Mouse (Mus musculus): ENCODE results near the gene Sdhc. TPM values are rescaled to one million over a fixed set of nuclear protein-coding genes. Genes with fewer than 3 reads are reported as not detected.

Sdhc gene
- polyA plus RNA-seq, 1 experiment from 2014 or later = 291 TPM

- no peak overlapping the region for H3K27ac ChIP-seq (replicated peaks; ENCODE audit: low read depth, low read length)
- H3K9me3 ChIP-seq (ENCODE audit: control insufficient read depth, low read length) = no peaks in the 10 kb centered on the region
- DNase-seq (ENCODE audit: low spot score) (peak; percentile 53), ATAC-seq (ENCODE audit: low read depth) (peak; percentile 2; the same call in 1 of the 2 replicates)
- no peaks in the 10 kb centered on the region for H3K27me3 ChIP-seq (replicated peaks; ENCODE audit: control insufficient read depth, insufficient read depth, low read length)
- H3K36me3 ChIP-seq (ENCODE audit: control insufficient read depth, insufficient read depth, low read length) = no peaks in the 10 kb centered on the region
- peaks cover 7% of the 10 kb centered on the region; the same call in 1 of the 2 replicates for H3K4me1 ChIP-seq (ENCODE audit: control insufficient read depth, insufficient read depth, low read length)
- H3K4me2 ChIP-seq (ENCODE audit: low read depth, low read length) = peak overlapping the region; percentile 55
- 12% methylated on average over 10 of the region's 10 CpGs for WGBS
- peak overlapping the region; percentile 65 for H3K4me3 ChIP-seq (ENCODE audit: low read depth, low read length)
- H3K9ac ChIP-seq (ENCODE audit: low read depth, low read length) = no peak overlapping the region
Measured at GRCm38 (mm10) chr1:171103179-171103840, 47.1 kb downstream of the Sdhc start.

DNA sequence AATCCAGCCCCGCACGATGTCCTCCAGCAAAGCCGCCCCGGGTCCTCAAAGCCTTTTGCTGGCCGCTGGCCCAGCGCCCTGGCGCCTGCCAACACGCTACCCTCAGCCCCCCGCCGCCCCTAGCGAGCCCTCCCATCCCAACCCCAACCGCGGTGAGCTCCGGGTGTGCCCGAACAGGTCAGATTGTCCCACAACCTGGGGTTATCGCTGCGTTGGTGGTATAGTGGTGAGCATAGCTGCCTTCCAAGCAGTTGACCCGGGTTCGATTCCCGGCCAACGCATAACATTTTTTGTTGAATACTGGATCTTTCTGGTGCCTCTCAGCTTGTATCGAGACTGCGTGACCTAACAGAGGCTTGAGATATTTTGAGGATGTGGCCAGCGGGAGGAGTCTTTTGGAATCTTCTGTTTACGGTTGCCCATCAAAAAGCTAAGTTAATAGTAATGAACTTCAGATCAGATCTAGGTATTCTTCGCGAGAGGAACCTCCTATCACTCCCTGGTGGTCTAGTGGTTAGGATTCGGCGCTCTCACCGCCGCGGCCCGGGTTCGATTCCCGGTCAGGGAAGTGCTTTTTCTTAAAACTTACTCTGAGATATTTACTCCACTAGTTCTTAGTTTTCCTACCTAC is 47.7 kb downstream of the Sdhc start:
- peaks cover 7% of the 10 kb centered on the region; the same call in 1 of the 2 replicates for H3K4me1 ChIP-seq (ENCODE audit: control insufficient read depth, insufficient read depth, low read length)
- H3K36me3 ChIP-seq (ENCODE audit: control insufficient read depth, insufficient read depth, low read length) = no peaks in the 10 kb centered on the region
- DNase-seq (ENCODE audit: low spot score) (peak; percentile 93), ATAC-seq (ENCODE audit: low read depth) (peak; percentile 94)
- H3K9ac ChIP-seq (ENCODE audit: low read depth, low read length) = peak overlapping the region; percentile 61
- H3K9me3 ChIP-seq (ENCODE audit: control insufficient read depth, low read length) = no peaks in the 10 kb centered on the region
- peak overlapping the region; percentile 55 for H3K4me2 ChIP-seq (ENCODE audit: low read depth, low read length)
- H3K4me3 ChIP-seq (ENCODE audit: low read depth, low read length) = peak overlapping the region; percentile 65
- WGBS = under 1% methylated on average over 35 of the region's 35 CpGs
- peak overlapping the region; percentile 69; the same call in 1 of the 2 replicates for H3K27ac ChIP-seq (replicated peaks; ENCODE audit: low read depth, low read length)
- H3K27me3 ChIP-seq (replicated peaks; ENCODE audit: control insufficient read depth, insufficient read depth, low read length) = no peaks in the 10 kb centered on the region

DNA sequence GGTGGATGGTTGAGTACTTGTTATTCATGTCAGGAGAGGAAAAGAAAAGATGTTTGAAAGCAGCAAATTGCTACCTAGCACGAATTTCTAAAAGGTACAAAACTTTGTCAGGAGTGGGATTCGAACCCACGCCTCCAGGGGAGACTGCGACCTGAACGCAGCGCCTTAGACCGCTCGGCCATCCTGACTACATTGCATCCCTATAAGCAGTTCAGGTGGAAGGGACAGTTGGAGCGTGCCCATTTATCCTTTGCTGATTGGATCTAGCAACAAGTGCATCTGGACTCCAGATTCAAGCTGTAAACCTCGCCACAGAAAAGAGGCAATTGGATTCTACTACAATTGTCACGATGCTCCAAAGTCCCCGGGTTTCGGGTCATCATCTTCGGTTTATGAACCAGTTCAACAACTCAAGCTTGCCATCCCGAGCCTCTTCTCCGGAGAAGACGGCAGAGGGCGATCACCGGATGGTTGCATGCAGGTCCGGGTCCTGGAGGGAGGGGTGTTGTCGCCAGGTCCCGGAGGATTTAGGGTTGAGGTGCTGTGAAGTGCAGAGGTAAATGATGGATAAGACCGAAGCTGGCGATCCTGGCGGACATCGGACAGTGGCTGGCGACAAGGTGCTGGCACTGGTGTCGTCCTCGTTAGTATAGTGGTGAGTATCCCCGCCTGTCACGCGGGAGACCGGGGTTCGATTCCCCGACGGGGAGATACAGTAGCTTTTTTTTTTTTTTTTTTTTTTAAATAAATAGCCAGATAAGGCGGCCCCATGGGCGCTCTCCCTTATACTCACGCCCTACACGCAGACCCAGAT is 48.5 kb downstream of the Sdhc start:
- H3K27me3 ChIP-seq (replicated peaks; ENCODE audit: control insufficient read depth, insufficient read depth, low read length) = no peaks in the 10 kb centered on the region
- H3K4me2 ChIP-seq (ENCODE audit: low read depth, low read length) = peak overlapping the region; percentile 55
- under 1% methylated on average over 40 of the region's 40 CpGs for WGBS
- ATAC-seq (ENCODE audit: low read depth) = peak; percentile 85
- peaks cover 7% of the 10 kb centered on the region; the same call in 1 of the 2 replicates for H3K4me1 ChIP-seq (ENCODE audit: control insufficient read depth, insufficient read depth, low read length)
- H3K9me3 ChIP-seq (ENCODE audit: control insufficient read depth, low read length) = no peaks in the 10 kb centered on the region
- H3K36me3 ChIP-seq (ENCODE audit: control insufficient read depth, insufficient read depth, low read length) = no peaks in the 10 kb centered on the region
- H3K27ac ChIP-seq (replicated peaks; ENCODE audit: low read depth, low read length) = peak overlapping the region; percentile 69; the same call in 1 of the 2 replicates
- peak overlapping the region; percentile 61 for H3K9ac ChIP-seq (ENCODE audit: low read depth, low read length)
- H3K4me3 ChIP-seq (ENCODE audit: low read depth, low read length) = peak overlapping the region; percentile 65
- DNase-seq (ENCODE audit: low spot score) = peak; percentile 83

GRCm38 (mm10) chr1:171101033-171101432 is 49.4 kb downstream of the Sdhc start:
- 36% methylated on average over 2 of the region's 2 CpGs for WGBS

DNA sequence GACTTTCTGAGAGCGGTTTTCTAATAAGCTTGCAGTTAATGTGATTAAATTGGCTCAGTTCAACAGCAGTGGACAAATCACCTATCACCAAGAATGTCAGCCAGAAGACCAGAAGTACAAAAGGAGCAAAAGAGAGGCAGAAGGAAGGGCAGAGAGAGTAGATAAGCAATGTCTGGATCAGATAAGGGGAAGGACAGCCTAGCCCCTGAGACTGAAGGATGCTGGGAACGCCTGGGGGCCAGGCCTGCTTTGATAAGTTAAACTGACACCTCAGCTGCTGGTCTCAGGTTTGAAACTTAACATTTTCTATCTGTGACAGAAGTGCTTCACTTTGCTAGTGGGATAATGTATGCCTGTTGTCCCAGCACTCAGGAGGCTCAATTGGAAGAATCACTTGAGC is 52.8 kb downstream of the Sdhc start:
- WGBS = 24% methylated on average over 2 of the region's 2 CpGs
- ATAC-seq (ENCODE audit: low read depth) = no peak
- DNase-seq (ENCODE audit: low spot score) = no peak
- Histone ChIP-seq H3K27me3 (replicated peaks; ENCODE audit: control insufficient read depth, insufficient read depth, low read length) (no peaks in the 10 kb centered on the region), H3K36me3 (ENCODE audit: control insufficient read depth, insufficient read depth, low read length) (no peaks in the 10 kb centered on the region), H3K9ac (ENCODE audit: low read depth, low read length) (no peak overlapping the region), H3K4me3 (ENCODE audit: low read depth, low read length) (no peak overlapping the region), H3K4me1 (ENCODE audit: control insufficient read depth, insufficient read depth, low read length) (peaks cover 3% of the 10 kb centered on the region; the same call in 1 of the 2 replicates), H3K4me2 (ENCODE audit: low read depth, low read length) (no peak overlapping the region), H3K27ac (replicated peaks; ENCODE audit: low read depth, low read length) (no peak overlapping the region), H3K9me3 (ENCODE audit: control insufficient read depth, low read length) (no peaks in the 10 kb centered on the region)

More at GRCm38 (mm10) chr1:171101033-171101432, 49.4 kb downstream of the Sdhc start:
- Histone ChIP-seq H3K9me3 (ENCODE audit: control insufficient read depth, low read length) (no peaks in the 10 kb centered on the region), H3K4me2 (ENCODE audit: low read depth, low read length) (0 out of 2 replicates have a peak overlapping the region, but pooled peaks have one; percentile 55), H3K36me3 (ENCODE audit: control insufficient read depth, insufficient read depth, low read length) (no peaks in the 10 kb centered on the region), H3K27ac (replicated peaks; ENCODE audit: low read depth, low read length) (no peak overlapping the region), H3K4me3 (ENCODE audit: low read depth, low read length) (no peak overlapping the region), H3K4me1 (ENCODE audit: control insufficient read depth, insufficient read depth, low read length) (peaks cover 10% of the 10 kb centered on the region; the same call in 1 of the 2 replicates), H3K9ac (ENCODE audit: low read depth, low read length) (no peak overlapping the region), H3K27me3 (replicated peaks; ENCODE audit: control insufficient read depth, insufficient read depth, low read length) (no peaks in the 10 kb centered on the region)
- ATAC-seq (ENCODE audit: low read depth) (no peak), DNase-seq (ENCODE audit: low spot score) (no peak)

DNA sequence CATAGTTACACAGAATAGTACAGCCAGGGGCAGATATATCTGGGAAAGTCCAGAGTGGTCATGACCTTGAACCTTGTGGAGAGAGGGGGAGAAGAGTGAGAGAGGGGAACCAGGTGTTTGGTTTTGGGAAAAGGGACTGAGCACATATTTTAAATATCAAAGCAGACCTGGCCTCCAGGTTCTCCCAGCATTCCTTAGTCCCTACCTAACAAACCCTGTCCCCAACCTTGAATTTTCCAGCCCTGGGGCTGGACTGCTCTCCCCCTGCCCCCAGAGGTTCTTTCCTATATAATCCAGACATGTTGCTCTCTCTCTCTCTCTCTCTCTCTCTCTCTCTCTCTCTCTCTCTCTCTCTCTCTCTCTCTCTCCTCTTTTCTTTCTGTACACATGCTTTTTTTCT is 53.3 kb downstream of the Sdhc start:
- DNase-seq (ENCODE audit: low spot score) = no peak
- H3K36me3 ChIP-seq (ENCODE audit: control insufficient read depth, insufficient read depth, low read length) = no peaks in the 10 kb centered on the region
- H3K27ac ChIP-seq (replicated peaks; ENCODE audit: low read depth, low read length) = no peak overlapping the region

GRCm38 (mm10) chr1:171096110-171096964 is 54.1 kb downstream of the Sdhc start:
- 23% methylated on average over 10 of the region's 10 CpGs for WGBS
- H3K27ac ChIP-seq (replicated peaks; ENCODE audit: low read depth, low read length) = no peak overlapping the region

More for the DNA sequence above, 53.3 kb downstream of the Sdhc start:
- no peak for ATAC-seq (ENCODE audit: low read depth)
- no peak overlapping the region for H3K4me3 ChIP-seq (ENCODE audit: low read depth, low read length)
- H3K4me2 ChIP-seq (ENCODE audit: low read depth, low read length) = no peak overlapping the region
- H3K27me3 ChIP-seq (replicated peaks; ENCODE audit: control insufficient read depth, insufficient read depth, low read length) = no peaks in the 10 kb centered on the region
- no peak overlapping the region for H3K9ac ChIP-seq (ENCODE audit: low read depth, low read length)
- peaks cover 3% of the 10 kb centered on the region; the same call in 1 of the 2 replicates for H3K4me1 ChIP-seq (ENCODE audit: control insufficient read depth, insufficient read depth, low read length)
- no peaks in the 10 kb centered on the region for H3K9me3 ChIP-seq (ENCODE audit: control insufficient read depth, low read length)

GRCm38 (mm10) chr1:171094424-171094823 is 56.0 kb downstream of the Sdhc start:
- Histone ChIP-seq H3K9ac (ENCODE audit: low read depth, low read length) (no peak overlapping the region), H3K4me3 (ENCODE audit: low read depth, low read length) (no peak overlapping the region), H3K27me3 (replicated peaks; ENCODE audit: control insufficient read depth, insufficient read depth, low read length) (no peaks in the 10 kb centered on the region), H3K9me3 (ENCODE audit: control insufficient read depth, low read length) (no peaks in the 10 kb centered on the region), H3K4me1 (ENCODE audit: control insufficient read depth, insufficient read depth, low read length) (peaks cover 3% of the 10 kb centered on the region; the same call in 1 of the 2 replicates), H3K27ac (replicated peaks; ENCODE audit: low read depth, low read length) (no peak overlapping the region), H3K36me3 (ENCODE audit: control insufficient read depth, insufficient read depth, low read length) (no peaks in the 10 kb centered on the region), H3K4me2 (ENCODE audit: low read depth, low read length) (no peak overlapping the region)
- 49% methylated on average over 4 of the region's 4 CpGs for WGBS
- no peak for ATAC-seq (ENCODE audit: low read depth)
- no peak for DNase-seq (ENCODE audit: low spot score)

More at GRCm38 (mm10) chr1:171096110-171096964, 54.1 kb downstream of the Sdhc start:
- Histone ChIP-seq H3K9ac (ENCODE audit: low read depth, low read length) (no peak overlapping the region), H3K27me3 (replicated peaks; ENCODE audit: control insufficient read depth, insufficient read depth, low read length) (no peaks in the 10 kb centered on the region), H3K4me3 (ENCODE audit: low read depth, low read length) (no peak overlapping the region), H3K4me1 (ENCODE audit: control insufficient read depth, insufficient read depth, low read length) (peaks cover 3% of the 10 kb centered on the region; the same call in 1 of the 2 replicates), H3K4me2 (ENCODE audit: low read depth, low read length) (no peak overlapping the region), H3K36me3 (ENCODE audit: control insufficient read depth, insufficient read depth, low read length) (no peaks in the 10 kb centered on the region), H3K9me3 (ENCODE audit: control insufficient read depth, low read length) (no peaks in the 10 kb centered on the region)
- ATAC-seq (ENCODE audit: low read depth) (no peak), DNase-seq (ENCODE audit: low spot score) (no peak)

Measured in embryonic facial prominence, embryonic 14.5 days (tissue).